Mouse (Mus musculus) stomach, postnatal 0 days (tissue): ENCODE results near the gene Srpx. TPM values are rescaled to one million over a fixed set of nuclear protein-coding genes. Genes with fewer than 3 reads are reported as not detected.

ENCODE experiments used
- ATAC-seq: fragments of 200-750 bp; cut with Nextera tagmentation; 2 replicates; pipeline ENCODE4 v1.8.0; 2017; ENCODE audit not compliant: low FRiP score, low TSS enrichment
- DNase-seq: peaks from one replicate; pipeline ENCODE4 v3.0.0-alpha.2; 2016; ENCODE audit warnings: low spot score
- H3K27ac ChIP-seq: fragments of 300-500 bp; sonication (generic); replicated peaks from 2 replicates; pipeline ENCODE4 v1.5.1; 2014; ENCODE audit warnings: mild to moderate bottlenecking, control low read depth
- H3K27me3 ChIP-seq: fragments of 300-500 bp; sonication (generic); 2 replicates; pipeline ENCODE4 v1.6.1; 2014; ENCODE audit warnings: low read length; ENCODE audit not compliant: control insufficient read depth, insufficient read depth
- H3K36me3 ChIP-seq: fragments of 300-500 bp; sonication (generic); 2 replicates; pipeline ENCODE4 v1.6.1; 2014; ENCODE audit warnings: low read length, mixed read lengths; ENCODE audit not compliant: control insufficient read depth, insufficient read depth
- H3K4me1 ChIP-seq: fragments of 300-500 bp; sonication (generic); replicated peaks from 2 replicates; pipeline ENCODE4 v1.6.1; 2014; ENCODE audit warnings: antibody characterized with exemption; ENCODE audit not compliant: control insufficient read depth, insufficient read depth
- H3K4me2 ChIP-seq: fragments of 300-500 bp; sonication (generic); replicated peaks from 2 replicates; pipeline ENCODE4 v1.6.1; 2014; ENCODE audit warnings: low read depth, mild to moderate bottlenecking, control low read depth, moderate library complexity
- H3K4me3 ChIP-seq: fragments of 300-500 bp; sonication (generic); 2 replicates; pipeline ENCODE4 v1.5.1; 2014; ENCODE audit warnings: low read depth, low read length, control low read depth
- H3K9ac ChIP-seq: fragments of 300-500 bp; sonication (generic); 2 replicates; pipeline ENCODE4 v1.6.1; 2014; ENCODE audit warnings: mild to moderate bottlenecking, low read length, control low read depth, mixed read lengths
- H3K9me3 ChIP-seq: fragments of 300-500 bp; sonication (generic); 2 replicates; pipeline ENCODE4 v1.6.1; 2016; ENCODE audit warnings: low read length; ENCODE audit not compliant: control insufficient read depth
- CTCF ChIP-seq: IDR thresholded peaks from 2 replicates; pipeline ENCODE4 v1.5.1; 2016; ENCODE audit warnings: antibody characterized with exemption, low read depth, mild to moderate bottlenecking, moderate library complexity
- EP300 ChIP-seq: optimal IDR thresholded peaks from 2 replicates; pipeline ENCODE3; 2016; ENCODE audit warnings: antibody characterized with exemption
- WGBS: fragments of 180-500 bp; shearing (Covaris S2); extraction: QIAGEN DNeasy Blood & Tissue Kit; methylation state at CpG from one replicate; pipeline ENCODE4 v1.1.7; 2014; 5-methylcytosine and 5-hydroxymethylcytosine counted together
- polyA plus RNA-seq: library from polyadenylated mRNA; unstranded; fragments of >200 nt; fragmentation: Nextera tagmentation; extraction: Ambion mirVana; gene quantifications from 2 replicates; pipeline ENCODE4 v1.2.1, GENCODE M21; 2015

The Srpx gene
- polyA plus RNA-seq, 1 experiment from 2014 or later, result 24.9 TPM

- 16% methylated on average over 6 of the region's 6 CpGs for WGBS
- DNase-seq (peak; percentile 17), ATAC-seq (no peak)
- Histone ChIP-seq H3K27me3 (no peaks in the 10 kb centered on the region), H3K9ac (no peak overlapping the region), H3K4me1 (no peaks in the 10 kb centered on the region), H3K4me3 (no peak overlapping the region), H3K36me3 (no peaks in the 10 kb centered on the region), H3K4me2 (no peak overlapping the region), H3K27ac (no peak overlapping the region), H3K9me3 (no peaks in the 10 kb centered on the region)
- TF ChIP-seq EP300 (no peak), CTCF (peak; percentile 70)
Measured at GRCm38 (mm10) chrX:10070689-10071088, 46.8 kb downstream of the Srpx start.

GRCm38 (mm10) chrX:10069405-10069804, 48.1 kb downstream of the Srpx start:
- DNase-seq (no peak), ATAC-seq (no peak)
- Histone ChIP-seq H3K27me3 (no peaks in the 10 kb centered on the region), H3K4me3 (no peak overlapping the region), H3K36me3 (no peaks in the 10 kb centered on the region), H3K27ac (no peak overlapping the region), H3K4me2 (no peak overlapping the region), H3K9me3 (no peaks in the 10 kb centered on the region), H3K9ac (no peak overlapping the region), H3K4me1 (no peaks in the 10 kb centered on the region)
- WGBS, result 73% methylated on average over 4 of the region's 4 CpGs
- TF ChIP-seq CTCF (no peak), EP300 (no peak)

- DNase-seq (no peak), ATAC-seq (no peak)
- 67% methylated on average over 1 of the region's 1 CpGs for WGBS
Measured at GRCm38 (mm10) chrX:10063781-10064180, 53.7 kb downstream of the Srpx start.

GRCm38 (mm10) chrX:10063361-10063760, 54.1 kb downstream of the Srpx start:
- WGBS, result 63% methylated on average over 2 of the region's 2 CpGs
- H3K36me3 ChIP-seq, result no peaks in the 10 kb centered on the region
- H3K4me1 ChIP-seq, result no peaks in the 10 kb centered on the region
- H3K27ac ChIP-seq, result no peak overlapping the region
- H3K4me3 ChIP-seq, result no peak overlapping the region
- no peaks in the 10 kb centered on the region for H3K9me3 ChIP-seq
- no peak overlapping the region for H3K9ac ChIP-seq
- ATAC-seq (no peak), DNase-seq (no peak)
- TF ChIP-seq EP300, result no peak
- TF ChIP-seq CTCF, result no peak
- no peak overlapping the region for H3K4me2 ChIP-seq
- no peaks in the 10 kb centered on the region for H3K27me3 ChIP-seq

More at GRCm38 (mm10) chrX:10063781-10064180, 53.7 kb downstream of the Srpx start:
- Histone ChIP-seq H3K9ac (no peak overlapping the region), H3K4me3 (no peak overlapping the region), H3K4me1 (no peaks in the 10 kb centered on the region), H3K27me3 (no peaks in the 10 kb centered on the region), H3K4me2 (no peak overlapping the region), H3K9me3 (no peaks in the 10 kb centered on the region), H3K36me3 (no peaks in the 10 kb centered on the region), H3K27ac (no peak overlapping the region)
- TF ChIP-seq EP300 (no peak), CTCF (no peak)

- Histone ChIP-seq H3K36me3 (no peaks in the 10 kb centered on the region), H3K9ac (no peak overlapping the region), H3K4me1 (no peaks in the 10 kb centered on the region), H3K27me3 (no peaks in the 10 kb centered on the region), H3K4me2 (no peak overlapping the region), H3K4me3 (no peak overlapping the region), H3K9me3 (no peaks in the 10 kb centered on the region), H3K27ac (no peak overlapping the region)
- DNase-seq (no peak), ATAC-seq (no peak)
- no peak for TF ChIP-seq EP300
- TF ChIP-seq CTCF, result no peak
- 91% methylated on average over 4 of the region's 4 CpGs for WGBS
Measured at GRCm38 (mm10) chrX:10062201-10062600, 55.3 kb downstream of the Srpx start.

GRCm38 (mm10) chrX:10034666-10035065, 82.8 kb downstream of the Srpx start:
- no peaks in the 10 kb centered on the region for H3K9me3 ChIP-seq
- H3K9ac ChIP-seq, result no peak overlapping the region
- H3K4me2 ChIP-seq, result no peak overlapping the region
- no peak for ATAC-seq
- H3K4me1 ChIP-seq, result no peaks in the 10 kb centered on the region
- no peaks in the 10 kb centered on the region for H3K27me3 ChIP-seq
- peak; percentile 62 for TF ChIP-seq CTCF
- TF ChIP-seq EP300, result no peak
- no peak overlapping the region for H3K4me3 ChIP-seq
- H3K27ac ChIP-seq, result no peak overlapping the region
- no peaks in the 10 kb centered on the region for H3K36me3 ChIP-seq
- no peak for DNase-seq
